Mouse (Mus musculus): ENCODE results near the gene Sept9.

Gene Sept9

GRCm38 (mm10) chr11:117218498-117218897, 19.0 kb downstream of the Sept9 start:
- in situ Hi-C loops (cut with MseI, MboI) = no loop called here

DNA sequence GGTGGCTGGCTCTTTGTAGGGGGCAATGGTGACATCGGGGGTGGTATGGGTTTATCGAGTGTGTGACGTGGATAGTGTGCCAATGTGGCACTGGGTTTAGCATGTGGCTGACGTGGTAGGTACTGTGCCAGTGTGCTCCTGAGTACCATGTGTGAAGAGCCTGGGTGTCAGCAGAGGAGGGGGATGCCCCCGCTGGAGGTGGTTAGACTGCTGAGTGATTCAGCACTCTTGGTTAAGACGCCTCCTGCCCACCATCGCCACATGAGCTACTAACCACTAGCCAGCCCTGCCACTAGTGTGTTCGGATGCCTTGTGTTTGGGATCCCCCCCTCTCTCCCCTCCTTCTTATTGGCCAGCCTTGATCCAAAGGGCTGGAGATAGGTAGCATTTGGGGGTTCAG, 21.3 kb downstream of the Sept9 start:
- in situ Hi-C loops (cut with MseI, MboI) = no loop called here

- in situ Hi-C loops (cut with MseI, MboI) = no loop called here
Observed at GRCm38 (mm10) chr11:117221182-117221581, 21.7 kb downstream of the Sept9 start.

- in situ Hi-C loops (cut with MseI, MboI) = no loop called here
Observed at GRCm38 (mm10) chr11:117222899-117223298, 23.4 kb downstream of the Sept9 start.

DNA sequence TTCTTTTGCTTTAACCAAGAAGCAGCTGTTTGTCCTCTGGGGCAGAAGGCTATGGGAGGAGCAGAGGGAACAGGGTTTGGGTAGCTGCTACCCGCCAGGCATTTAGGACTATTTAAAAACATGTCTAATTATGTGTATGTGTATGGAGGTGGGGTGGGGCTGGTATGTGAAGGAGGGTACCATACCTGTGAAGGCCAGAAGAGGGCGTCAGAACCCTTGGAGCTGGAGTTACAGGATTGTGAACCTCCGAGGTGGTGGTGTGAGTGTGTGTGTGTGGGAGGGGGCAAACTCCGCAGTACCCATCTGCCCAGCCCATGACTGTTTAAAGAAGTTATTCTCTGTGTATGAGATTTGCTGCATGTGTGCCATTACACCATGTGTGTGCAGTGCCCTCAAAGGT, 25.3 kb downstream of the Sept9 start:
- in situ Hi-C loops (cut with MseI, MboI) = no loop called here

DNA sequence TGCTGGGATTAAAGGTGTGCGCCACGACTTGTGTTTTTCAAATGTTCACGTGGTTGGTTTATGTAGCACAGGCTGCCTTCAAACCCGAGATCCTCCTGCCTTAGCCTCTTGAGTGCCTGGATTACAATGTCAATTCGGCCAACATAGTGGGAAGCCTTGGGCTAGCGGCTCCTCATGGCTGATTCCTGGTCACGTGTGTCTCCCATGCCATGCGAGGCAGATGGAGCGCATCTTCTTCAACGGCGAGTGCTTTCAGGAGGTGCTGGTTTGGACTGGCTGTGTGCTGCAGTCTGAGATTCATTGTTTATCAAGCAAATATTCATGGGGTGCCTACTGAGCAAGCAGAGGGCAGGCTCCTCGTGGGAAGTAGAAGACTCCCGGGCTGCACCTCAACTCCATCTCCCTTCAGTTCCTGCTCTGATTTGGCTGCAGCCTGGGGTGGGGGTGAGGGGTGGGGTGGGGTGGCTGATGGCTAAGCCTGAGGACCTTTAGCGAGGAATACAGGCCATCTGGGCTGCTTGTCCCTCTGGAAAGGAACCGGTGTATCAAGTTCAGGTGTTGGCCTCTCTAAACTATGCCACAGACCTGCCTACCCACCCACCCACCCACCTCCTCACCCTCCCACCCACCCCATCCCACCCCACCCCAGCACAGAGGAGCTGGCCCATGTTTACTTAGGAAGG, 26.2 kb downstream of the Sept9 start:
- in situ Hi-C loops (cut with MseI, MboI) = no loop called here

- in situ Hi-C loops (cut with MseI, MboI) = no loop called here
Observed at GRCm38 (mm10) chr11:117226214-117226535, 26.7 kb downstream of the Sept9 start.

GRCm38 (mm10) chr11:117228139-117228538, 28.7 kb downstream of the Sept9 start:
- in situ Hi-C loops (cut with MseI, MboI) = no loop called here

DNA sequence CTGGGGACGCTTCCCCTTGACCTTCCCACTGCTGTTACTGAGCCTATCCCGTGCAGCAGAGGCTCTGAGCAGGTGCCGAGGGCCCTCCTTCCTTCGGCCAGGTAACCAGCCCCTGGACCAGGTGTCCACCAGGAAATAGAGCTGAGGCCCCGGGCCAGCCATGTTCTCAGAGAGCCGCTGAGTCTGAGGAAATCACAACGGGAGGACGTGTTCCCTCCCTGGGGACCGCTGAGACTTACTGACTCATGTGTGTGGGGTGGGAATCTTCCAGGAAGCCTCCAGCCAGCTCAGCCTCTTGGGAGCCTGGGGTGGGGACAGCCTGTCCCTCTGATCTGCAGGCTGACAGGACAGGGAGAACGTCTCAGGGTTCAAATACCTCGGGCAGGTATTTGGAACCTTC, 32.1 kb downstream of the Sept9 start:
- in situ Hi-C loops (cut with MseI, MboI) = loop anchor here in 1 of 2 experiments (5.0 kb wide), 1 partner anchor 126 kb away; no protein-coding TSS in a partner anchor

- in situ Hi-C loops (cut with MseI, MboI) = loop anchor here in 1 of 2 experiments (5.0 kb wide), 1 partner anchor 125 kb away; no protein-coding TSS in a partner anchor
Observed at GRCm38 (mm10) chr11:117232032-117232431, 32.6 kb downstream of the Sept9 start.

DNA sequence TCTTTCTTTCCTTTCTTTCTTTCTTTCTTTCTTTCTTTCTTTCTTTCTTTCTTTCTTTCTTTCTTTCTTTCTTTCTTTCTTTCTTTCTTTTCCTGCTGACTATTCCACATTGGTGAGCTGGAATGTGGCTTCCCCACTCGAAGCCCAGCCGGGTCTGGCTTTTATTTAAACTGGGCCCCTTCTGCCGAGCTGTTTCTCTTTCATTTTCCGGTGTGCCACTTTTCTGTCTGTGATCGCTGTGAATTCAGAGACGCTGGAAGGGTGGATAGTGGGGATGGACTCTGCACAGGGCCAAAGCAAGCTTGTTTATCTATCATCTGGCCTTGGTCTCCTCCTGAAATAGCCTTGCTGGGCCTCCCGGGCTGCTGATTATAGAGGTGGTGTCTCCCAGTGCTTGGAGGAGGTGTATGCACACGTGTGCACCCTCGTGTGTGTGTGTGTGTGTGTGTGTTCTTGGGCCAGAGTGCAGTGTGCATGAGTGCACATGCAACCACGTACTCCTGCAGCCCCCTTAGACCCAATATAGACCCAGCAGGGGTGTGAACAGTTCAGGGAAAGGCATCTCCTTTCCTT, 33.5 kb downstream of the Sept9 start:
- in situ Hi-C loops (cut with MseI, MboI) = loop anchor here in 1 of 2 experiments (5.0 kb wide), 1 partner anchor 124 kb away; no protein-coding TSS in a partner anchor

DNA sequence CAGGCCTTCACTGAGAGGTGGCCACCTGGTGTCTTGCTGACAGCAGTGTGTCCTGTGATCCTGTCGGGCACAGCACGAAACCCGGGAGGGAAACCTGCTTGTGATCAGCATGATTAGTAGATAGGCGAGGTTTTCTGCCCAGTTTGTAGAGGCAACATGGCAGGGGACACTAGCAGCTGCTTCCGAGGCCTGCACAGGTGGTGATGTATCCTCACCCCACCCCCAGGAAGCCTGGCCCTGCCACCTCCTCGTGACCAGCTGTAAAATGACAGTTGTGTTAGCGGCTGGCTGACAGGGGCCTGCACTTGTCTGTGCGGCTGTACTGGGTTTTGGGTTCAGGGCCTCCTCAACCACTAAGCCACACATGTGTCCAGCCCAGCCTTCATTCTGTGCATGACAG, 34.4 kb downstream of the Sept9 start:
- in situ Hi-C loops (cut with MseI, MboI) = loop anchor here in 1 of 2 experiments (5.0 kb wide), 1 partner anchor 123 kb away; no protein-coding TSS in a partner anchor

GRCm38 (mm10) chr11:117235086-117235897, 35.8 kb downstream of the Sept9 start:
- in situ Hi-C loops (cut with MseI, MboI) = loop anchor here in 1 of 2 experiments (5.0 kb wide), 1 partner anchor 122 kb away; no protein-coding TSS in a partner anchor

- in situ Hi-C loops (cut with MseI, MboI) = loop anchor here in 1 of 2 experiments (5.0 kb wide), 1 partner anchor 121 kb away; no protein-coding TSS in a partner anchor
Observed at GRCm38 (mm10) chr11:117235898-117236459, 36.5 kb downstream of the Sept9 start.

- in situ Hi-C loops (cut with MseI, MboI) = loop anchor here in 1 of 2 experiments (5.0 kb wide), 1 partner anchor 119 kb away; no protein-coding TSS in a partner anchor
Observed at GRCm38 (mm10) chr11:117238169-117238568, 38.7 kb downstream of the Sept9 start.

GRCm38 (mm10) chr11:117239617-117240016, 40.2 kb downstream of the Sept9 start:
- in situ Hi-C loops (cut with MseI, MboI) = loop anchor here in 1 of 2 experiments (5.0 kb wide), 1 partner anchor 118 kb away; no protein-coding TSS in a partner anchor

- in situ Hi-C loops (cut with MseI, MboI) = no loop called here
Observed at GRCm38 (mm10) chr11:117240322-117240721, 40.9 kb downstream of the Sept9 start.

DNA sequence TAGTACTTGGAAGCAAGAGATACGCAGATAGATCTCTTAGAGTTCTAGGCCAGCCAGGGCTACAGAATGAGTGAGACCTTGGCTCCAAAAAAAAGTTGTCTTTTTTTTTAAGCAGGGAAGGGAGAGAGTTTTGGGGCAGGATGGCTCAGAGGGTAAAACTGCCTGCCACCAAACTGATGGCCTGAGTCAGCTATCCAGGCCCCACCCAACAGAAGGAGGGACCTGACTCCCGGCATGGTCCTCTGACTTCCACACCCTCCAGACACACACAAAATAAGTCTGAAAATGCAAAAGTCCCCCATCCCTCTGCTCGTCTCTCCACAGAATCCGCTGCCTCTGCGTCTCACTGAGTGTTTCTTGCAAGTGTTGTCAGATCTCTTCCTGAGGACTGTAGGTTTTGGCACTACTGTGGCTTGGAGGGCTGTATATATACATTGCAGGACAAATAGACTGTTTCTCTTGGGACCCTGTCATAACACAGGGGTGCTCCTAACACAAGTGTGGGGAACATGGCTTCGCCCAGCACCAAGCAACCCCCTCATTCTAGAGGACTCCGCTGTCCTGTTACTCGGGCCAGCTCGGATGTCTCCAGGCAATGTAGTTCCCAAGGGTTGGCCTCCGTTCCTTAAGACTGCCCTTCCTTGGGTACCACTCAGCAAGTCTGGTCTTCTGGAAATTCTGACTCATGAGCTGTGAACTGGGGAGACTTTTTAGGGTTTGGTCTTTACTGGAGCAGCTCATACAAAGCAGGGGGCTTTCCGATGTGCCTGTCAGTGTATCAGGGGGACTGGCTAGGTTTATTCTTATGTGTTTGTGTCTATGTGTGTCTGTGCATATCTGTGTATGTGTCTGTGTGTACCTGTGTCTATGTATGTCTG, 41.6 kb downstream of the Sept9 start:
- in situ Hi-C loops (cut with MseI, MboI) = no loop called here

DNA sequence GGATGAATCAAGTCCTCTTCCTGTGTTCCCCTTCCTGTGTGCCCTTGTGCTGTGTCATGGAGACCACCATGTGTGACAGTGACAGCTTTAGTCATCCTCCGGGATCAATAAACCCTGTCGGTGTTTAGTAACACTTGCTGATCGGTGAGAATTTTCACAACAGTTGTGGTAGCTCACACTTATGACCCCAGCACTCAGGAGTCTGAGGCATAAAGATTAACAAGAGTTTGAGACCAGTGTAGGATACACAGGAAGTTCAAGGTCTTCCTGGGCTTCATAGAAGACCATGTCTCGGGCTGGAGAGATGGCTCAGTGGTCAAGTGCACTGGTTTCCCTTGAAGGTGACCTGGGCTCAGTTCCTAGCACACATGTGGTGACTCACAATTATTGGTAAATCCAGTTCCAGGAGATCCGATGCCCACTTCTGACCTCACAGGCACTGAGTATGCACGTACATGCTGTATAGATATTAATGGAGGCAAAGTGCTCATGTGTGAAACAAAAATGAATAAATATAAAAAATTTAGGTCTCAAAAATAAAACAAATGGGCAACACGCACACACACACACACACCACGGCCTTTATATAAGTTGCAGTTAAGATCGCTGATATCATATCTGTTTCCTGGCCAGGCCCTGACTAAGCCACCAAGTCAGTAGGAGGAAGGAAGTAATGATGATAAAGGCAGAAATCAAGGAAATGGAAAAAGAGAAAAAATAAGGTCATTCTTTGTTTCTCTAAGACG, 43.1 kb downstream of the Sept9 start:
- in situ Hi-C loops (cut with MseI, MboI) = no loop called here
